Mouse (Mus musculus) yolk sac, embryonic 10.5 days (tissue): Measurements from ENCODE around the gene Cxcl3.

Source experiments
- DNase-seq: peaks from one replicate; pipeline ENCODE4 v3.0.0-alpha.2; 2017; ENCODE audit warnings: low spot score

The Cxcl3 gene

DNA sequence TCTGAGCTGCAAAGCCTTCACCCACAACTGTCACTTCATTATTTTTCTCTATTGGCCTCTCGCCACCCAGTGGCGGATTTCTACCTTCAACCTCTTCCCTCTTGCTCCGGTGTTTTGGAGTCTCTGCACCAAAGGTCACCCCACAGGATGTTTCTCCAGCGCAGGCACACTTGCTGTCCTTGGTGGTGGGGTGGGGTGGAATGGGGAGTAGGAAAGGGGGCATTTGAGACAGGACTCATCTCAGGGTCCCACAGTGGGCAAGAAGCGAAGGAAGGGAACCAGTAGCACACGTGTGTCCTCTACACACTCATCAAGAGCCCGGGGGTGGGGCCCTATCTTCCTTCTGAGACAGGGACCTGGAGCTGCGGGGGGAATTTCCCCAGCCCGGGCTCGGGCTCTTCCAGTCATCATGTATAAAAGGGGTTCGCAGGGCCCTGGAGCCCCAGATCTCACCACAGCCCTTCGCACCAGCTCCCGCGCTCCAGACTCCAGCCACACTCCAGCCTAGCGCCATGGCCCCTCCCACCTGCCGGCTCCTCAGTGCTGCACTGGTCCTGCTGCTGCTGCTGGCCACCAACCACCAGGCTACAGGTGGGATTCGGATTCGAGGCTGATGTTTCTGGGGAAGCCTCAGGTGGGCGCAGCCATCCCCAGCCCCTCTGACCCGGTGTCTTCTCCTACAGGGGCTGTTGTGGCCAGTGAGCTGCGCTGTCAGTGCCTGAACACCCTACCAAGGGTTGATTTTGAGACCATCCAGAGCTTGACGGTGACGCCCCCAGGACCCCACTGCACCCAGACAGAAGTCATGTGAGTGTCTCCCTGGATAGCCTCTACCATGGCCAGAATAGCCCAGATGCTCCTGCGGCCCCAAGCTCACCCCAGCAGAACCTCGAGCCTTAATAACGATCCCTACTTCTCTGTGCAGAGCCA is at the start of gene Cxcl3:
Gene Cxcl3 (plus strand): TSS at position 445 of the 930 bp plus-strand sequence.
- DNase-seq = peak; percentile 19

DNA sequence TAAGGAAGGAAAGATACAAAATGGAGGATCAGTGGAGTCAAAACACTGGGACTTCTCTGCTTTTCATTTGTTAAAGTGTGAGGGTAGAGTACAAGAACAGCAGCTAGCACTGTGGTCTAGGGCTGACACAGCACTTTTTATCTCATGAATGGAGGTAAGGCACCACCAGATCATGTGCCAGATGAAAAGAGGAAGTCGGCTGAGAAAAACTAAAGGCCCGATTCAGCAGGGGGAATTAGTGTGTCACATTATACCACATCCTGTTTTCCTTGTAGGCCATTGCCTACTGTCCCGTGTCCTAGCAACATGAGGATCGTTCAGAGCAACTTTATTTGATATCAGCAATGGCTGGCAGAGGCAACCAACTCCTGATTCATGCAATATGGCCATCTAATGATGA is 43.9 kb upstream of the Cxcl3 start:
- DNase-seq = no peak

DNA sequence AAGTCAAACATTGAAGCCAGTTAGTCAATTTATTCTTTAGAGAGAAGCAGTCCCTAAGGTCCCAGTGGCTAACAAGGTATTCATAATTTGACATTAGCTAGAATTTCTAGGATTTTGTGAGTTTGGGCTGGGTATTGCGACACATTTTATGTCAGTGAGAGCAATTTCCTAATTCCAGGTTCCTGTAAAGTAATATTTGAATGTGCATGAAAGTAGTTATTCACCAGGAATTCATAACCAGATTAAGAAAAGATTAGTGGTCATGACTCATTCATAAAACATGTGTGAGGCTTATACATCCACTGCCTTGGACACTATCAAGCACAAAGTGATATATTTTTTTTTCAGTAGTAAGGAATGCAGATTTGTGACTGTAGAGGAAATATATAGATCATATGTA is 32.0 kb upstream of the Cxcl3 start:
- DNase-seq = no peak

DNA sequence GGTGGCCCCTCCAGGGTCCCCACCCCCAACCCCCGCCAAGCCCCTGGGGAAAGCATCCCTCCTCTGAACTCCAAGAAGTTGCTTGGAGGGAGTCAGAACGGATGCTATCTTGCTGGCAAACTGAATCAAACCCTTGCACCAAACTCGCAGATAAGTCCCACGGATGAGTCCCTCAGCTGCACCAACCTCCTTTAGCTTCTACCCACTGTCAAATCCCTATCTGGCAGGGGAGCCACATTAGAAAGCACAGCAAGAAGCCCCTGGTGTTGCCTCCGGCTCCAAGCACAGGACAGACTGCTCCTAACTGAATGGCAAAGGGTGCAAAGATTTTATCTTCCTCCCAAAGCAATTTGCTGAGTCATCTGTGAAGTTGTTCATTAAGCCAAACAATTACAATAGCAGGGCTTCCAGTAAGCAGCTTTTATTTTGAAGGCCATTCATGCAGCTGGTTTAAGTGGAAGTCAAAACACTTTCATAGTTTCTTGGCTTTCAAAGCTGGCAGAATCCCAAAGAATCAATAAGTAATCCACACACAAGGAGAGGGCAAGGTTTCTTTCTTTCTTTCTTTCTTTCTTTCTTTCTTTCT is 27.8 kb upstream of the Cxcl3 start:
- no peak for DNase-seq

DNA sequence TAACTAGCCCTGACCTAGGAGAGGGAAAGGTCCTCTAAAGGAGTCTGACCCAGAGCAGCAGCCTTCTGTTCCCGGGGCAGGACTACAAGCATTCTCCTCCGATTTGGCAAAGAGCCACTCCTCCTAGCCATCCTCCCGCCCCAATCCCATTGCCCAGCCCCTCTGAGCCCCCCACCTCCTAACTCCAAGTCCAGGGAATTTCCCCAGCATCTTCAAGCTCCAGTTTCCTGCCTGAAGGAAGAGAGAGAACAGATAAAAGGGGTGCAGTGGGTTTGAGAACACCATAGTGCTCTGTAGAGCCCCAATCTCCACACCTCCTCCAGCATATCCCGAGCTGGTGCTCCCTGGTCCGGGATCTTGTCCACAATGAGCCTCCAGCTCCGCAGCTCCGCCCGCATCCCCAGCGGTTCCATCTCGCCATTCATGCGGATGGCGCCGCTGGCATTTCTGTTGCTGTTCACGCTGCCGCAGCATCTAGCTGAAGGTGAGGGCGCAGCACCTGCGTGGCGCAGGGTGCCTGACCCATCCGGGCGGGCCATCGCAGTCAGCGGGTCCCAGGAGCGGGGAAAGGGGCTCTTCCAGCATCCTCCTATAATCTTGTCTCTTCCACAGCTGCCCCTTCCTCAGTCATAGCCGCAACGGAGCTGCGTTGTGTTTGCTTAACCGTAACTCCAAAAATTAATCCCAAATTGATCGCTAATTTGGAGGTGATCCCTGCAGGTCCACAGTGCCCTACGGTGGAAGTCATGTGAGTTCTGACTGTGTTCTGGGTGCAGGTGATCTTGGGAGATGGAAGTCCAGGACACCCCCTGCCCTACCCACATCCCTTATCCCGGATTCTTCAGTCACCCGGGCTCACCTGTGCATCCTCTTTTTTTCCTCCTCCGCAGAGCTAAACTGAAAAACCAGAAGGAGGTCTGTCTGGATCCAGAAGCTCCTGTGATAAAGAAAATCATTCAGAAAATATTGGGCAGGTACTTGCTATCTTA is 26.5 kb upstream of the Cxcl3 start, which contains the start of gene Cxcl5:
Gene Cxcl5 (plus strand): TSS at position 284 of the 989 bp plus-strand sequence.
- no peak for DNase-seq

DNA sequence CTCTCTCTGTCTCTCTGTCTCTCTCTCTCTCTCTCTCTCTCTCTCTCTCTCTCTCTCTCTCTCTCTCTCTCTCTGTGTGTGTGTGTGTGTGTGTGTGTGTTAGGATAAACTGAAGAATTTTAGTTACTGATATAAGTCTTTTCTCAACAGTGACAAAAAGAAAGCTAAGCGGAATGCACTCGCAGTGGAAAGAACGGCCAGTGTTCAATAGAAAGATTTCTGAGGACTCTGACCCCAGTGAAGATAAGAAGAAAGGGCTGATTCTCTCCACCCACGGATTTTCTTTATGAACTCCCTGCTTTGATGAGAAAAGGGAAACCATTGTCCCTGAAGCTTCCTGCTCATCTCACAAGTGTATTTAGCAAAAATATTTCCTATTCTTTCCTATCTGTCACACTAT is 25.6 kb upstream of the Cxcl3 start:
- no peak for DNase-seq

DNA sequence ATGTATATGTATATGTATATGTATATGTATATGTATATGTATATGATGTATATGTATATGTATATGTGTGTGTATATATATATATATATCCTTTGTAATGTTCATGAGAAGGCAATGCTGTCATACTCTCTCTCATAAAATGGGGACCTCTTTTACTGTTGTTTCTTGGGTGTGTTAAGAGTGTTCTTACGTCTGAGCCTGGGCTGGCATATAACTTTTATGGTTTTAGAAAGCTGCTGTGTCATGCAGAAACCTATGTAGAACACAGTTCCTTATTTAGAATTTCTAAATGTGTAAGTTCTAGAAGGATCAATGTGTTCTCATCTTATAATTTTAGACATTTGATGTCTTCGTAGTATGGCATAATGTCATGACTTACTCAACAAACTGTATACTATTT is 25.1 kb upstream of the Cxcl3 start:
- DNase-seq = no peak

DNA sequence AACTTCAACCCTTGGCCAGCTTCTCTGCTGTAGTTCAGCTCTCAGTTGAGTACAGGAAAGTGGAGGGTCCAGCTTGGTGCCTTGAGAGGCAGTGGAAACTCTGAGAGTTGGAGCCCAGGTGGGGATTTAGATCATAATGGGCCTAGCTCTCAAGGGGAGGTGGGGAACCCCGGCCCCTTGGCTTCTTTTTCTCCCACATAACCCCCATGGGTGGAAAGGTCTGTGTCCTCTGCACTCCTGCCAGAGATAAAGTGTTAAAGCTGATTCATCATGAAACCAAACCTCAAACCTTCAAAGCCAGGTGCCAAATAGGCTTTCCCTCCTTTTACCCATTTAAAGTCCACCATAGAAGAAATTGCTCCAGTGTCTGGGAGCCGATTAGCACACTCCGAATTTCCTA is 24.1 kb upstream of the Cxcl3 start:
- no peak for DNase-seq

DNA sequence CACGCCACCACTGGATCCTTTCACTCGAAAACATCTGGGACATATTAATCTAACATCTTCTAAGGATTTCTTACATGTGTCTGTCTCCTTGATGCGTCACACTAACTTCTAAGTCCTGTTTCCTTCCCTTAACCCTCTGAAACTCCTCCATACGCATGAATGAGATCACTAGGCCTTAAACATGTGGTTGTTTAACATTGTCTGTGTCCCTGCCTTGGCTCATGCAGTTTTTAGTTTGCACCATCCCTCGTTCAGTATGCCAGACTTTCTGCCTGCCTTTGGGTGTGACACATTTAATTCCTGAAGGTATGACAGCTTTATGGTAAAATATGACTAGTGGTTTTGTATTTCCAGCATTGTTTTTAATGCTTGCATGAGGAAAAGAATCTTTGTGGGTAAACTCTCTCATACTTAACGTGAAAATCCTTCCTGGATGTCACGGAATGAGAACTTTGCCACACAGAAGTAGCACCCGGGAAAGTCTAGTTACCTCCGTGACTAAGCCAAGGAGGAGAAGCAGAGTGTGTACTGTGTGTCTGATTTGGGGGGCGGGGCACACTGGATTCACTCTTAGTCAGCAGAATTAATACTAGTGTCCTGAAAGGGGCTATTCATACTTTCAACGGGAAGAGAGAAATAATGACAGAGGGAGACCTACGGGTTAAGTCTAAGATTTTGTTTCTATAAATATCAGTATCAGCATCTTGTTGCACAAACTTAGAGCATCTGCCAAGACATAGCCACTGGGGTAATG is 21.8 kb upstream of the Cxcl3 start:
- no peak for DNase-seq

DNA sequence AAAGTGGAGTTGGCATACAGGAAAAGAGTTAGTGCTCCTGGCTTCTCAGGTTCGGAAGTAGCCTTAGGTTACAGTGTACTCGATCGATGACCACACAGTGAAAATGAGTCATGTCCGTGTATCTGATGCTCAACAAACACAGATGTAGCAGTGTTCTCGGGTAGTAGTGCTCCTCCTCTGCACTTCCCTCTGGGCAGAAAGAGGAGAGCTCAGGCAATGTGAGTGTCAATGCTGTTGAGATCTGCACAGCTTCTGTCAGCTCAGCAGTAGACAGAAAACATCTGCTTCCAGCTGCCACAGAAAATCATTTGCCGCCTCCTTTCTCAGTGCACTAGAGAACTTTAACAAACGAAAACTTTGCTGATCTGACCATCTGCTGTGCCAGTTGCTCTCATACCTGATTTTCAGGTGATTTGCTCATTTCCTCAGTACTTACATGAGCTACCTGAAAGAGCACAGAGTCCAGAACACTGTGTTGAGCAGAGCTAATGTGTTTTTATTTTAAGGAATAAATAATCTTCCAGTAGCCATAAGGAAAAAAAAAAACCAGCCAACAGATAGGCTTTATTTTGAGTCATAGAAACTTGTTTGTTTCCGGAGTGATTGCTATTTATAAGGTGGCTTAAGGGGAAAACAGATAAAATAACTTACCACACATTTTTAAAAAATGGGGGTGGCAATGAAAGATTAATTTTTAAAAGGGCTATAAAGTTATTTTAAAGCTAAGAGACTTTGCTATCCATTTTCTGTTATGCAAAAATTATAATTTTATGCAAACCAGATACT is 19.9 kb upstream of the Cxcl3 start:
- DNase-seq = no peak

DNA sequence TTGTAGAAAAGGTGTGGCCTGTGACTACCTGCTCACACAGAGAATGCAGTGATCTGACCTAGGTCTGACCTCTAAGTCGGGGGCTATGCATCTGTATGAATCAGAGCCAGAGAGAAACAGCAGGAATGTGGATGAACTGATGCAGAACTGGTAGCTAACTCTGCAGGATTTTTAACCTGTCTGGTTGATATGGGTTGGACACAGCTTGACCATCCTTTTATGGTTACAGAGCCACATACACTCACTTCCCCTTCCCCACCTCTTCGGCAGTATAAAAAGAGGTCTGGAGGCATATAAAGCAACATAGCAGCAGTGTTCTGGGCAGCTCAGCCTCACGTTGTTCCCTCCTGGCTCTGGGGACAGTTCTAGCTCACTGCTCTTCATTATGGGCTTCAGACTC is 17.7 kb upstream of the Cxcl3 start, which contains the start of gene Ppbp:
Gene Ppbp (plus strand): TSS at position 301 of the 400 bp plus-strand sequence.
- DNase-seq = no peak

DNA sequence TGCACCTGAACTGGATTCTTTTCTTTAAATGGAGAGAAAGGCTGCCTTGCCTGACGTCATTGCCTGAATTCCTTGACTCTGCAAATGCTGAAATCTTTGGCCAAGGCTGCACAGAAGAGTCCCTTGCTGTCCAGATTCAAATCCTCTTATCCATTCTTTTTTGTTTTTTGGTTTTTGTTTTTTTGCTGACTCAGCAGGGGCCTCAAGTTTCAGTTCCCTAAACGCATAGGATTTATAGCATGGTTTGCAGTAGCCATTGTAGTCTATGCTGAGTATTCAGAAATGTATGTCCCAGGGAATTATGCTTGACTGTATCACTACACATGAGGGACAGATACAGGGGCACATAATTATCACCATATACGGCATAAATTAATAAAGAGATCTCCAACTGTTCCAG is 14.5 kb upstream of the Cxcl3 start:
- DNase-seq = no peak

DNA sequence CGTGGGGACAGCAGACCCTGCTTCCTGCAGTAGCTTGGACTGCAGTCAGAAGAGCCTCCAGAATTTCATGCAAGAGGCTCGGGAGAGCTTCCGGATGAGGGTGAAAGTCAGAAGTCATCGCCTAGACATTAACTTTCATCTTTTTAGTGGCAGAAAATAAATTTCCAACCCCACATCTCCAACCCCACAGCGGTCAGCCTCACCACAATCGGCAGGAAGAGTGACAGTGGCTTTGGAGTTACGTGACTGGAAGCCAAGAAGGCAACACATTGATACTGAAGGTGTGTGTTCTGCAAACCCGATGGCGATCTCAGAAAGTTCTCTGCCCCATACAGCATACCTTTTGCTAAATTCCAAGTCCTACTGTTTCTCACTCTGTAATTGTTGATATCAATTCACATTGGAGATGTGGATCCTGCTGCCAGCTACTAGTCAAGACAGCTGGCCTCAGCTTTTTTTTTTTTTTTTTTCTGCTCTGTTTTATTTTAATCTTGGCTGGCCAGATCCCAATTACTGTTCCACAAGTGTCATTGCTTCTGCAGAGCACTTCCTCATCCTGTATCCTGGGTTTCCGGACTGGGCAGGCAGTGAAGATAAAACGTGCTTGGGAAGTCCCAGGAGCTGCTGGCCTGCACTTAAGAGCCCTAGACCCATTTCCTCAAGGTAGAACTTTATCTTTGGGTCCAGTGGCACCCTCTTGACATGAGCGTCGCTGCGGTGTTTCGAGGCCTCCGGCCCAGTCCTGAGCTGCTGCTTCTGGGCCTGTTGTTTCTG is 13.8 kb upstream of the Cxcl3 start, which contains the start of gene Pf4:
Gene Pf4 (plus strand): TSS at position 556 of the 774 bp plus-strand sequence.
- no peak for DNase-seq

DNA sequence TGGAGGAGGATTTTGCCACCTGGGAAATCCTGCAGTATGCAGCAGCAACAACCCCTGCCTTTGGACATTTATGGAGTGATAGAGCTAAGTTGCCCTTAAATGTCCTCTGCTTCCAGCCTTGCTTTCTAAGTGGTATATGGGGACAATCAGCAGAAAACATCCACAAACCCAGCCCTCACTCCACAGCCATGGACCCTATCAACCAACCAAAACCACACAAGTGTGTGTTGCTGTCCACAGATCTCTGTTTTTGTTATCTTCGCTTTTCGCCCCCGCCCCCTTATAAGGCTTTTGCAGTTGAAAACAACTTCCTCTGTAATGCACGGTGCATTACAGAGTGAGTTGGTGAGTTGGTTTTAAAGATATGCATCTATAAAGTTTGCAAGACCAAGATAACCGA is 10.3 kb upstream of the Cxcl3 start:
- DNase-seq = no peak

DNA sequence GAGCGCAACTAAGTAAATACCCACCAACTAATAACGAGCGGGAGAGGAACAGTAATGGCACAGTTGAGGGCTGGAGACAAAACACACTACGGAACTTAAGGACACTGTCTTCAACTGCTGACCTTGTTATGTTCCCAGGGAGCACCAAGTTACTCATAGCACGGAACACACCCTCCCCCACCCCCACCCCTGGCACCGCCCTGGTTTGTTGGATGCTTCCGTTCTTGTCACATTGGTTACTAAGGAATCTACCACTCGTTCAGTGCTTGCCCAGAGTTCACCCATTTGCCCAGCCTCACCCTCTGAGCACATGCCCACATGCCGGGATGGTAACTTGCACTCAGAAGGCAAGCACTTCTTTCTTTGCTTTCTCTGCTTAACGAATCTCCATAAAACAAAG is 8.3 kb upstream of the Cxcl3 start:
- no peak for DNase-seq

DNA sequence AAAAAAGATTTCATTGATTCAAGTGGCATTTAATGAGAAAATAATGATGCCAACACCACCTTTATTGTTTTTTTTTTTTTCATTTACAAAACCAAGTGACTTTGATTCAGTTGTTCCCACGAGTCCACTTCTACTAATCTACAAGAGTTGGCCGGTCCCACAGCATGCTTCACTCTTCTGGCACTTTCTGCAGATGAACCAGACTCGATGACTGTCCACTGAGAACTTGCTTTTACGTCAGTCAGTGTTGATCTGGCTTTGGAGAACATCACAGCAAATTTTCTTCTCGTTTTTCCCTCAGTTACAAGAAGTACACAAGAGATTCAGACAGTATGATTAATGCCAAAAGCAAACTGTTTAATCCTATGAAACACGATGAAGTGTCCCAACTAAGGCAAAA is 7.0 kb upstream of the Cxcl3 start:
- DNase-seq = no peak

DNA sequence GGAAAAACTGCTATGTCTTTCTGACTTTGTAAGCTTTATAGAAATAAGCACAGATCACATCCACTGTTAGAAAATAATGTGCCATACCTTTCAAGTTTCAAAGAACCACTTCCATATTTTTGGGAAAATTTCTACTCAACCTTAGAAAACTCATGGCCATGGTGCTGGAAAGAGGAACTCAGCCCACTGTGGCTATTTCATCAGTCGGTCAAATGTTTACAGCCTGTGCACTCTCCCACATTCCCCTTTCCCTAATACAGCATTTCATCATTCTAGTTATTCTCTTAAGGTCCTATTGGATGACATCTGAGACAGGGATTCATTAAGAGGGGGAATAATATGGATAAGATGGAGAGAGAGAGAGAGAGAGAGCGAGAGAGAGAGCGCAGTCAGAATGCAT is 2.2 kb upstream of the Cxcl3 start:
- no peak for DNase-seq

DNA sequence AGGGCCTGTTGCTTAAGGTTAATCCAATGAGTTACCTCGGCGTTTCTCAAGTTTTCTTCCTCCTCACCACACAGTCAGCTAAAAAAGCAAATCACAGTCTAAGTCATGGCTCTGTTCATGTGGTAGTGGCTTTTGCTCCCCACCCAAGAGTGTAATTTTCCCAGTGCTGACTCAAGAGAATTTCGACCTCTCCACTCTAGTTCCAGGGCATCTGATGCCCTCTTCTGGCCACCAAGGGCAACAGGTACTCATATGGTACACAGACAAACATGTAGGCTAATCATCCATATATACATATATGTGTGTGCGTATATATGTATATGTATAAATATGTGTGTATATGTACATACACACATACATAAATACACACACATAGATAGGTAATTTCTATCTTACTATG is 2.2 kb downstream of the Cxcl3 start:
- DNase-seq = no peak

DNA sequence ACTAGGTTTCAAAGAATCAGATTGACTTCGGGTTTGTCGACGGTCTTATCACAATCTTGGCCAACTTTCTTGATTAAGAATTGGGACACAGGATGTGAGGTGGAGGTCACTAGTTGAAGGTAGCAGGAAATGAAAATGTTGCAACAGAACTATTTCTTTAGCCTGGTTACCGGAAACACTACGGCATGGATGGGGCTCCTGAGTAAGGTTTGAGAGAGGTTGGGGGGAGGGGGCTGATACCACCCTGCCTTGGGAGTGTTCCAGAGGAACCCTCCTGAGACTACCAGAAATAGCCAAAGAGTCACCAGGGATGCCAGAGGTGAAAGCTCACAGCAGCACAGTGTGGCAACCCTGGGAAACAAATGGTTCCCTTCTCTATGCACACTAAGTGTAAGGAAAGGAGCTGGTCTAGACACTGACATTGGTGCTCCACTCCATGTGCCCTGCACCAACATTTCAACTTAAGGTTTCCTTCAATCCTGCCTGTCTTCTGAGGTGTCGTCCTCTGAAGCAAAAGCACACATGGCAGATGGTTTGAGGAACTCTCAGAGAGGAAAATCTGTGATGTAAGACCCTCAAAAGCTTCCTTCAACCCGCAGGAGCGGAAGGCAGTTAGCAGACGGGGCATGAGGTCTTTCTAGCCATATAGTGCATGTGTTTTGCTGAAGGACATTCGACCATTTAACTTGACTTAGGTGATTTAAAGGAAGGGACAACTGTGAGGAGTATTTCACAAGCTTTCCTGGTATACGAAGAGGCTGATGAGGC is 3.6 kb downstream of the Cxcl3 start:
- DNase-seq = no peak
